25 mouse cellular contexts compared by ENCODE assay signal in the genomic region with DNA sequence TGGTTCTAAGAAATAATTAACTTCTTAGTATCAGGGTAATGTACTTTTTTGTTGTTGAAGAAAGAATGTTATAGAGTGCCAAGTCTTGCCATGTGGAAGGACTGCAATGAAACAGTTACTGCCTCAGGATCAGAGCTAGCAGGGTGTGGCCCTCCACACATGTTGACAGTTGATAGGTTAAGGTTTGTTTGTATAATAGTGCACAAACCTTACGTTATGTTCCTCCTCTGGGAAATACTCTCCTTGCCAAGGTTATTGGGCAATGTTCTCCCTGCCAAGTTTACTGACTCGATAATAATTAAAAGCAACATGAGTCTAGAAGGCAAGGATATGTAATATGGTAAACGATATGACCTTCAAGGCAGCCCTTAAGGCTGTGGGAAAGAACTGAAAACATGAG.
"Had no signal": no experiment of that assay in that cellular context is flagged by ENCODE, and none has a peak within 500 bp of the region (broad histone marks: within the 10 kb centered on the region; RNA-seq: fewer than 3 reads in every experiment).

No protein-coding gene starts in this region.

- H3K27me3 ChIP-seq: heart, embryonic 12.5 days; hindbrain, embryonic 12.5 days; intestine, embryonic 15.5 days; limb, embryonic 12.5 days; liver, embryonic 13.5 days; liver, embryonic 15.5 days had no signal

- H3K9ac ChIP-seq: heart, embryonic 12.5 days; hindbrain, embryonic 12.5 days; hindbrain, embryonic 14.5 days; intestine, embryonic 15.5 days; limb, embryonic 12.5 days; liver, embryonic 13.5 days; liver, embryonic 15.5 days had no signal

- ATAC-seq: hindbrain, embryonic 16.5 days; inflammation-experienced regulatory T-cells, adult 6 months; intestine, embryonic 15.5 days; intestine, postnatal 0 days had no signal

- H3K36me3 ChIP-seq: heart, embryonic 10.5 days; heart, embryonic 12.5 days; hindbrain, embryonic 10.5 days; hindbrain, embryonic 12.5 days; intestine, embryonic 15.5 days; limb, embryonic 10.5 days; limb, embryonic 12.5 days; liver, embryonic 13.5 days; liver, embryonic 15.5 days had no signal

- DNase-seq: gastrocnemius, adult 2 months; gastrocnemius, postnatal 10 days; gastrocnemius, postnatal 25 days; heart, adult 18-20 months; heart, postnatal 10 days; heart, postnatal 4 days; kidney, postnatal 10 days; kidney, postnatal 25 days; kidney, postnatal 4 days; liver, embryonic 13.5 days had no signal

- H3K4me3 ChIP-seq: gastrocnemius, adult 2 months; heart, embryonic 10.5 days; heart, embryonic 12.5 days; hindbrain, embryonic 10.5 days; hindbrain, embryonic 12.5 days; intestine, embryonic 15.5 days; layer of hippocampus, adult 2 months; left cerebral cortex, adult 2 months; limb, embryonic 10.5 days; limb, embryonic 12.5 days; liver, embryonic 13.5 days; liver, embryonic 15.5 days had no signal

- H3K9me3 ChIP-seq: heart, embryonic 10.5 days; heart, embryonic 12.5 days; hindbrain, embryonic 10.5 days; hindbrain, embryonic 12.5 days; intestine, embryonic 15.5 days; limb, embryonic 10.5 days; limb, embryonic 12.5 days; liver, embryonic 13.5 days; liver, embryonic 15.5 days had no signal

- H3K27ac ChIP-seq: gastrocnemius, adult 2 months; heart, embryonic 10.5 days; hindbrain, embryonic 10.5 days; hindbrain, embryonic 12.5 days; hindbrain, embryonic 14.5 days; intestine, embryonic 15.5 days; layer of hippocampus, adult 2 months; left cerebral cortex, adult 2 months; limb, embryonic 10.5 days; limb, embryonic 12.5 days; liver, embryonic 13.5 days; liver, embryonic 15.5 days had no signal

- H3K4me1 ChIP-seq: heart, embryonic 10.5 days; heart, embryonic 12.5 days; hindbrain, embryonic 10.5 days; hindbrain, embryonic 12.5 days; intestine, embryonic 15.5 days; limb, embryonic 10.5 days; limb, embryonic 12.5 days; liver, embryonic 13.5 days; liver, embryonic 15.5 days had no signal

- H3K4me2 ChIP-seq: heart, embryonic 12.5 days; hindbrain, embryonic 12.5 days; hindbrain, embryonic 14.5 days; intestine, embryonic 15.5 days; limb, embryonic 12.5 days; liver, embryonic 11.5 days; liver, embryonic 13.5 days; liver, embryonic 15.5 days had no signal
